Mouse (Mus musculus) cortical plate, adult 2 months (tissue): ENCODE results near the gene Arhgef26.

Experiments used
- CTCF ChIP-seq: fragments of 200-500 bp; IDR thresholded peaks from 2 replicates; pipeline ENCODE4 v1.5.1; 2011; ENCODE audit warnings: mild to moderate bottlenecking, control low read depth, low read length; ENCODE audit not compliant: insufficient read depth; ENCODE audit errors: extremely low read depth
- POLR2A ChIP-seq: fragments of 200-500 bp; IDR thresholded peaks from 2 replicates; pipeline ENCODE4 v1.6.1; 2011; ENCODE audit warnings: mild to moderate bottlenecking, low read length, control low read depth; ENCODE audit not compliant: insufficient read depth; ENCODE audit errors: extremely low read depth

- TF ChIP-seq CTCF (no peak), POLR2A (no peak)
Observed at GRCm38 (mm10) chr3:62464276-62464675, 126.1 kb downstream of the Arhgef26 start.
